Mouse (Mus musculus) heart, adult 9 months (tissue): ENCODE results near the gene 6030452D12Rik.

Experiments used
- DNase-seq, 2 experiments: peaks; one replicate each; pipeline ENCODE4 v3.0.0; 2022; ENCODE audit warnings: low spot score in 2 of 2

Gene 6030452D12Rik

DNA sequence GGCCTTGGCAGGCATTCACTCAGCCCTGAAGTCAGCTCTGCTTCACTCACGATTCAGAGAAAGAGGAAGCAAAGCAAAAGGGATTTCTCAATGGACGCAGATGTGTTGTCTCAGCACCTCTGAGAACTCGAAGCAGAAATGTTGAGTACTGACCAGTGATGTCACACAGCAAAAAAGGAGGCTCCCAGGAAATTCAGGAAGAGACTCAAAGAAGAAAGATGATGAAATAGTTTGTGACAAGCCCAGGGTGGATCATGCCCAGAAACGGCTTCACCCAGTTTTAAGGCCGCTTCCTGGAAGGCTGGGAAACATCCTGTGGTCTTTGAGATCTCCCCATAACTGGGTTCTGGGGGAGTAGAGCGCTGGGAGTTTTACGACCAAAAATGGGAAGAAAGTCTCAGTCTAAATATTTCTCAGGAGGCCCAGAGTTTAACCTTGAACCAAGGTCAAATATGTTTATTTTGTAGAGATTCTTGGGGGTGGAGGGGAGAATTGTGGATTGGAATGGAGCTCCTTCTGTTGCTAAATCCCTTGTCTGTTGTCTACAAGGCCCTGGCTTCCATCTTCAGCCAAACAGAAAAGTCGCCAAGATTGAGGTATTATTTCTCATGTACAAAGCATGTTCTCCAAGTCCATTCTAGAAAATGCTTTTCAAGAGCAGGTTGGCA lies at the start of gene 6030452D12Rik:
Gene 6030452D12Rik, plus strand, starts transcription at position 505 of the 668 bp plus-strand sequence.
- peak; percentile 58 to 65 for DNase-seq

DNA sequence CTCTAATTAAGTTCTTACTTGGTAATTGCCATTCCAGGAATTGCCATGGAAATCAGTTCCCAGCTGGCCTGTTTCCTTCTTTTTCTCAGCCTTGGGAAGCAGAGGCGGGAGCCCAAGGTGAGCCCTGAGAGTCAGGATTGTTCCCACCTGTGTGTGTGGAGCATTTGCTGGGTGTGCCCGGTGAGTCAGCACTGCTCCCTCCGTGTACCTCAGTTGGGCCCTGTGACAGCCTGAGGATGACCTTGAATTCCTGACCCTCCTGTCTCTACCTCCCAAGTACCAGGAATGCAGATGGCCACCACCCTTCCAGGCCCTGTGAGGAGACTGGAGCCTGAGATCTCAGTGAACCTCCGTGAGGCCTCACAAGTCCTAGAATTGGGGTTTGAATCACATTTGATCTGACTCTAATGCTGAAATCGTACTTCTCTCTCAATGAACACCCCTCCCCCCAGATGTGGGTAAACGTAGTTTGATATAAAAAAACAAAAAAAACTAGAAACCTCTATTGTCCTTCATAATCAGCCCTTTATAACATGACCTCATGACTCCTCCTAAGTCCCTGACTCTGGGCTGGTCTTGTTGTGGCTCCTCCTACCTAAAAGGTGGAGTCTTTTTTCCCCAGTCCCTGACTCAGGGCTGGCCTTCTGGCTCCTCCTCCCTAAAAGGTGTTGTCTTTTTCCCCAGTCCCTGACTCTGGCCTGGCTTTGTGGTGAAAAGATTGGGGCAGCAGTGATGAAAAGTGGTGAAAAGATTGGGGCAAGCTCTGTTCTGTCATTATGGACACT lies 48.8 kb upstream of the 6030452D12Rik start:
- DNase-seq = no peak

DNA sequence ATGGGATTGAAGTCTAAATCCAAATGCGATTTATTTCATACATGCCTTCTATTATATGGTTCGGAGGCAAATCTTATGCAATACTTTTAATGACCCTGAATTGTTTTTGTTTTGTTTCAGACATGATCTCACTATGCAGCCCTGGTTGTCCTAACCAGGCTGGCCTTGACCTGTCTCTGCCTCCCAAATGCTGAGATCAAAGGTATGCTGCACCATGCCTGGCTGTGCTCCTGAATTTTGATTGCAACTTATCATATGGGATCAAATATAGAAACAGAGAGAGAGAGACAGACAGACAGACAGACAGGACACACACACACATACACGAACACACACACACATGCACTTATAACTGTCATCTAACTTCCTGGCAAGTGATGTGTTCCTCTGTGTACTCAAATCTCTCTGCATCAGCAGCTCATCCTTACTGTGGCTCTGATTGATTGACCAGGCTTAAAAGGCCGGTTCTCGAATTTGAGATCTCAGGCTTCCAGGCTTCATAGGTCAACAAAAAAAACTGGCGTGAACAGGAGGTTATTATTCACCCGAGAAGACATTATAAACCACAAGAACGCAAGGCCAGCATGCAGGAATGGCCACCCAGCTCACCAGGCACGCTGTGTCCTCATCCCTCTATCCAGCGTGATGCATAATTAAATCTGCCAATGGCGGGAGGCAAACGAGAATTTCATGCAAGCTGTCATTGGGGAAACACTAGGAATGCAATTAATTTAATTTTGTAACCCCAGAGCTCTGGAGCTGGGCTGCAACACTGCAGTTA lies 47.4 kb upstream of the 6030452D12Rik start:
- no peak for DNase-seq

DNA sequence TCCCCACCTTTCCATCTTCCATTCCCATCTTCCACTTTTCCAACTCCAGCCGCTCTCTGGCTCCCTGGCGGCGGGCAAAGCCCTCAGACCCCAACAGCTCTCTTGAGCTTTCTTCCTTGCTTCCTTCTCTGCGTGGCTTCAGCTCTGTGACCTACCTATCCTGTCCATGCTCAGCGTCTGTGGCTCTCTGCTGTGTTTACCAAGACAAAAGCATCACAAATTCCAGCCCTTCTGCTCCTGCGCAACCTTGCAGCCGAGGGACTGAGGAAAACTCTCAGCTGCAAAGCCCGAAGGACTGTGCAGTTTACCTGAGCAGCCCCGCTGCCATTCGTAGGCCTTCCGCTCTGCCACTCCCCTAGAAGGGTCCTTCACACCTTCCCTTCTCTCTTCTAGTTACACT lies 46.3 kb upstream of the 6030452D12Rik start:
- DNase-seq = no peak

DNA sequence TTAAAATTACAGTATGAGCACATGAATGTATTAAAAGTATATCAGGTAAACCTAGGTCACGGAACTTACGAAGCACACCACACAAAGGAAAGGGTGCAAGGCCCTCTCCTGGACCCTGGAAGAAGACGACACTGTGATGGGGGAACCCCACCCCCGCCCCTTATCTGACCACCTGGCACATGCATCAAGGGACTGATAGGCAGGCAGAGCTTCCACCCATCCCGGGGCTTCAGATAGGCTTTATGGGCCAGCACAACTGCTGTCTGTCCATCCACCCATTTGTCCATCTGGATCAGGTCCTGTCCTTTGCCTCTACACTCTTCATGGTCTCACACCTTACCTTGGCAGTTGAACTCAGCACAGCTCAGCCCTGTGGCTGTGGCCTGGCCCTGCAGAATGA lies 38.2 kb upstream of the 6030452D12Rik start:
- DNase-seq = no peak

DNA sequence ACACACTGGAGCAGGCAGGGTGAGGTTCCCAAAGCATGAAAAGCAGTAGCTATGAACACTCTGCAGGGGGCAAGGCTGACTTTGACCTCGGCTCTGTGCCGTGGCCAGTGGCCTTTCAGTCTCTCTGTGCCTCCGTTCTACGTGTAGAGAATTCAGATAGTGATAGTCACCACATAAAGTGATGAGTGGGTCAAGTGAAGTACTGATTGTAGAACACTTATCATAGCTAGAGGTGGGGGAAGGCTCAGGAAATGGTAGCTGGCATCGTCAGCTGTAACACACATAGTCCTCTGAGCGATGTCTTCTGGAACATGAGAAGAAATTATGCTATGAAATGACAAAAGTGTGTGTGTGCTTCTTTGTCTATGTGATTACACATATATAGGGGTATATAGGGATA lies 36.5 kb upstream of the 6030452D12Rik start:
- no peak for DNase-seq

DNA sequence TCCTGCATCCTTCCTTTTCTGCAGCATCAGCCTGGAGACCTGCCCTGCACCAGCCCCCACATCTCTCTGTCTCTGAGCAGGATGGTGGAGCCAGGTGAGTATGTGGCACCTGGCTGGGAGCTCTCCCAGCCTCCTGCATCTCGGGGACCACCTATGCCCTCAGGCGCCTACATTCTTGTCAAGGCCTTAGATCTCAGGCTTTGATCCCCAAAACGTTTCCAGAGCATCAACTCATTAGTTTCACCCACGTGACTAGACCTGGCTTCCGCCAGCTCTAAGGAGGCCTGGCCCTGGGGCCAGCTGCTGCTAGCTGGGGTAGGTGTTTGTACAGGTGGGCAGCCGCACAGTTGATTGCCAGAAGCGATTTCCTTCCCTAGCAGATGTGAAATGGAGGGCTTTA lies 30.8 kb upstream of the 6030452D12Rik start:
- DNase-seq = no peak

DNA sequence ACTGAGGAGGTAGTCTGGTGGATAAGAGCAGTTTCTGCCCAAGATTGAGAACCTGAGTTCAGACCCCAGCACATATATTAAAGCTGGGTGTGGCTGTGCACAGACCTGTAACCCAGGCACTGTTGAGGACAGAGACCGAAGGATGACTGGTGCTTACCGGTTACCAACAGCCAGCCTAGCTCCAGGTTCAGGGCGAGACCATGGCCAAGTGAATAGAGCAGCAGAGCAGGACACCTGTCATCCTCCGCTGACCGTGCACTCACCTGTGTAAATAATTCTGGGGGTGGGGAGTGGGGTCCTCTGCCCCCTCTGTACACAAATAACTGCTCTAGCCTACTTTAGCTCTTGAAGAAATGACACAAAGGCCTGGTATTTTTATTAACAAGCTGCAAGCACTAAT lies 26.3 kb upstream of the 6030452D12Rik start:
- DNase-seq = no peak

DNA sequence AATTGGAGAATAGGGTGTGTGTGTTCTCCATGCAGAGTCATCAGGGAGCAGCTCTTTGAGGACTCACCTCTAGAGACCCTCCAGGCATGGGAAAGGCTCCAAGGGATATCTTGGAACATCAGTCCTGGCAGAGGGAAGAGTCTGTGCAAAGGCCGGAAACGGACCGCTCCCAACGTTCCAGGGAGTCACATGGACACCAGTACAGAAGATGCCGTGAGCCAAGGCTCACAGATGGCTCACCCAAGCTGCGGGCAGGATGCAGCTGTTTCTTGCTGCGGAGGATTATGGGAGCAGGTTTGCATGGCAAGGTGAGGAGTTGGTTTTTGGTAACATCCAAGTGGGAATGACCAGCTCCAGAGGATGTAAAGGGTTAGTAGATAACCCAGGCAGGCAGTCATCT lies 3.9 kb downstream of the 6030452D12Rik start:
- DNase-seq = peak in 1 of 2 experiments; percentile 55

DNA sequence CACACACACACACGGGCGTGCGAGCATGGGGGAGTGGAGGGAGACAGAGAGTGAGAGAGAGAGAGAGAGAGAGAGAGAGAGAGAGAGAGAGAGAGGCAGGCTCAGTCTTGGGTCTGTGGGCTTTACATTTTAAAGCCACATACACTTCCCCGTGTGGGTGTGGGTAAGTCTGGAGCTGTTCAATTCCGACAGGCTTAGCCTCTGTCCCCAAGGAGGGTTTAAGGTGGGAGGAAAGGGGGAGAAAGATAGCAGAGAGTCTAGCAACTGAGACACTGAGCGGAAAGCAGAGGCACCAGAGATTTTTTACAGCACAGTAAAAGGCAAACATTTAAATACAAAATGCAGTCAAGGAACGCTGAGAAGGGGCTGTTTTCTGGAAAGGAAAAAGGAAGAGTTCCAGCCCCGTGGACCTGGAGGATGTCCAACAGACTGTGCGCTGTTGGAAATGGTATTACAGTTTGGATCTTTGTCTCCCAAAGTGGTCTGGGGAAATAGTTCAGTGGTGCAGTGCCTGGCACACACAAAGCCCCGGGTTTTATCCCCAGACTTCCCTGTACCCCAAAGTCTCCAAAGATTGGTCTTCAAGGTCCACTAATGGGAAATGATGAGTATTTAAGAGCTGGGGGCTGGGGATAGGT lies 5.1 kb downstream of the 6030452D12Rik start:
- DNase-seq = no peak

DNA sequence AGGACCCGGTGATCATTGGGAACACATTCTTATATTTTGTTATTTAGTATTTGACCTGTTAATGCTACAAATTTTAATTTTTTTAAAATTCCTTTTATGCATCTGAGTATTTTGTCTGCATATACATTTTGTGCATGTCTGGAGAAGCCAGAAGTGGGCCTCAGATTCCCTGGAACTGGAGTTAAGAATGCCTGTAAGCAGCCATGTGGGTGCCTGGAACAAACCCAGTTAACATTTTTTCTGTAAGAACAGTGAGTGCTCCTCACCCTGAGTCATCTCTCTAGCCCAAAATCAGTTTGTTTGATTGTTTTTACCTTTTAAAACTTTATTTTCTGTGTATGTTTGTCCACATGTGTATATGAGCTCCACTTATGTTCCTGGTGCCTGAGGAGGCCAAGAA lies 5.8 kb downstream of the 6030452D12Rik start:
- DNase-seq = no peak

DNA sequence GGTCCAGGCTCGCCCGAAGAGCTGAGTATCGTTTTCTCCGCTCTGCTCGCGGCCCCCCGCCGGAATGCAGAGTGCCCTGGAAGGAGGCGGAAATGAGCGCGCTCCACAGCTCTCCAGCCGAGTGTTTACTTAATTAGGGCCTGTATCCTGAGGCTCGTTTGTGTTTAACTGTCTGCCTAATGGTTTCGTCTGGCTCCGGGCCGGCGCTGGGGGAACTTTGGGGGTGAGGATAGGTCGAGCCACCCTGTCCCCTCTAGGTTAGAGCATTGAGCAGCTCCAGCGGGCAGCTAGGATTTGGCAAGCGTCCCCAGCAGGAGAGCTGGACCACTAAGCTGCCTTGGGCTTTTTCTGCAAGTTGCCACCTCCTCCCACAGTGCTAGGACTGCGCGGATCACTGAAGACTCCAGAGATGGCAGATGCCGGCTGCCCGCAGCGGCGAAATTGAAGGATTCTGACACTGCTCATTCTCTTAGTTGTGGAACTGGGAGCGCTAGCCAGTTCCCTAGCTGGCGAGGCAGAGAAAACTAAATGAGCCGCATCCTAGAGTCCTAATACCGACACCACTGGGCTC lies 7.5 kb downstream of the 6030452D12Rik start:
- DNase-seq = no peak

DNA sequence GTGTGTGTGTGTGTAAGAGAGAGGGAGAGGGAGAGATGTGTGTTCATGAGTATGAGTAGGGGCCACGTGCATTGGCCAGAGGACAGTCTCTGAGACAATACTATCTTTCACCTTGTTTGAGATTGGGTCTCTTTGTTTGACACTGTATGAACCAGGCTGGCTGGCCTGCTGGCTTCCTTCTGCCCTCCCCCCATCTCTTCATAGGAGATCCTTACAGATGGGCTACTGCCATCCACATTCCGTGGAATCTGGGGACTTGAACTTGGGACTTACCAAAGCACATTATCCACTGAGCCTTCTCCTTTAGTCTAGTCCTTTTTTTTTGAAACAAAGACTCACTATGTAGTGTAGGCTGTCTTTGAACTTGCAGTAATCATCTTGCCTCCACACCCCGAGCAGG lies 8.1 kb downstream of the 6030452D12Rik start:
- DNase-seq = no peak

DNA sequence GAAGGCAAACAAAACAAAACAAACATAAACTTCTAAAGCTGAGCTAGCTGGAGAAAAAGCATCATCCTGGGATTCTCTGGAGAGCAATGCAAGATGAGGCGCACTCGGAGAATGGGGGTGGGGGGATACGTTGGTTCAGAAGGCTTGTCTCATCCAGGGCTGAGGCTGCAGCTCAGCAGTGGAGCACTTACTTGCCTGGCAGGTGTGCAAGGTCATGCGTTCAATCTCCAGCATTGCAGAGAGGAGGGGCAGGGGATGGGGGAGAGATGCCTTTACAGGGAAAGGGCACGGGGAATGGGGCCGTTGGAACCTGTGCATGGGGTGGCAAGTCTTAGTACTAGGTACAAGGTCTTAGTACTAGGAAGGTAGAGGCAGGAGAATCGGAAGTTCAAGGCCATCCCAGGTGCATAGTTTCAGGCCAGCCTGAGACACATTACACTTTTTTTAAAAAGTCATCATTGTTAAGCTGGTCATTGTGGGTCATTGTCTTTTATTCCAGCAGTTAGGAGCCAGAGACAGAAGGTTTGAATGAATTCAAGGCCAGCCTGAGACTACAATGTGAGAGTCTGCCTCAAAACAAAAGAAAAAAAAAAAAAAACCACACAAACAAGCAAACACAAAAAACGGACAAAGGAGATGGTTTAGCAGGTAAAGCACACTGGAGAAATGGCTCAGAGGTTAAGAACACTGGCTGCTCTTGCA lies 8.9 kb downstream of the 6030452D12Rik start:
- DNase-seq = no peak

DNA sequence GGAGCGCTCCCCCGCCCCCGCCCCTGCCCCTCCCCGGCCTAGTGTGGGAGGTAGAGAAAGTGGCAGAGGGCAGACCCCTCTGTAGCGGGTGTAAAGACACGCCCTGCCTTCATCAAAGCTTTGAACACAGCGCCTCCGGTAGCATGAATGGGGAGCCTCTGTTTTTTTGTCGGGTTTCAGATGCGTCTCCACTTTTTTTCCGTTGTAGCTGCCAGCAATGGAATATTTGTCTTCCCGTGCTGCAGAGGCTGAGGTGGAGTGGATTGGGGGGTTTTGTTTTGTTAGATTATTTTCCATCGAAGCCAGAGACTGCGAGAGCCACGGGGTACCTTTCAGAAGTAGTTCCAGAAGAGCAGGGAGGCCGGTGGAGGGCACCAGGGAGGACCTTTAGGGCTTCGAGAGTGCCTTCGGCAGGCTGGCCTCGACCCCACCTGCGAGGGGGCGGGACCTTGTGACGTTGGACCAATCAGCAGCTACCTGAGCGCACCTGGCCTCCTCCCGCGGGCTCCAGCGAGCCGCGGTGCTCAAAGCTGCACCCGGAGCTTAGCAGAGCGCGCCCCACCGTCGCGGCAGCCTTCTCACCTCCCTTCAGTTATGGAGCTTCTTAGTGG lies 10.1 kb downstream of the 6030452D12Rik start, which contains the start of gene Cdh3:
Gene Cdh3, plus strand, starts transcription at position 527 of the 611 bp plus-strand sequence.
- no peak for DNase-seq

DNA sequence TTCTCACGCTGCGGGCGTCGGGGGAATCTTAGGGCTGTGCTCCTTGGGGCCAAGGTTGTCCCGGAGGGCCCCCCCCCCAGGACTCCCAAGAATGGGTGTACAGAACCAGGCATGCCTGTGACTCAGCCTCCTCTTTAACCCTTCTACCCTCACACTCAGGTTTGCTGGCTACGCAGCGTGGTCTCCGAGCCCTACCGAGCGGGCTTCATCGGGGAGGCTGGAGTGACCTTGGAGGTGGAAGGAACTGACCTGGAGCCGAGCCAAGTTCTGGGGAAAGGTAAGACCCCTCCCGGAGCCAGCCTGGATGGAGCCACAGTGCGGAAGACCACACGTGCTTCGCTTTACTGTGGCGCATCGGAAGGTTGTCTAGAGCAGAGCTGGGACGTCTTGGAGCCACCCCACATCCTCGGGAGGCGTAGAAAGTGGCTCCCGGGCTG lies 10.8 kb downstream of the 6030452D12Rik start:
- DNase-seq = no peak

DNA sequence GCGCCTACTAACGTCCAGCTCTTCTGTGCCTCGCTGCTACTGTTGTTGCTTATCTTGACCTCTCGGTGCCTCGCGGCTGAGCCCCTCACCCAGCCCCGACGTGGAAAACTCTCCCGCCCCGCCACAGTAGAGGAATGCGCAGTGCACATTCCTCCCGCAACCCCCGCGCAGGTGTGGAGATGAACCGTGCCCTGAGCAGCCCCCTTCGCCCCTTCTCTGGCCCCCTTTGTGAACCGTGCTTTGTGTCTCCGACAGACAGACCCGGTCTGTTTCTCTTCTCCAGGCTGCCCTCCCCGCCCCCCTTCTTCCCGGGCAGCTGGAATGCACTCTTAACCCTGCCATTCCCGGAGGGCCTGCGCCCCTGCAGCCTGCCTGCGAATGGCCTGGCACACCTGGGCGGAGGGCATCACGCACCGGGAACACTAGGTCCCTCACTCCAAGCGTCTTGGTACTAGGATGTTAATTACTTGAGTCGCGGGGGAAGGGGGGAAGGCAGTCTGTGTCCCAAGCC lies 11.3 kb downstream of the 6030452D12Rik start:
- DNase-seq = no peak

DNA sequence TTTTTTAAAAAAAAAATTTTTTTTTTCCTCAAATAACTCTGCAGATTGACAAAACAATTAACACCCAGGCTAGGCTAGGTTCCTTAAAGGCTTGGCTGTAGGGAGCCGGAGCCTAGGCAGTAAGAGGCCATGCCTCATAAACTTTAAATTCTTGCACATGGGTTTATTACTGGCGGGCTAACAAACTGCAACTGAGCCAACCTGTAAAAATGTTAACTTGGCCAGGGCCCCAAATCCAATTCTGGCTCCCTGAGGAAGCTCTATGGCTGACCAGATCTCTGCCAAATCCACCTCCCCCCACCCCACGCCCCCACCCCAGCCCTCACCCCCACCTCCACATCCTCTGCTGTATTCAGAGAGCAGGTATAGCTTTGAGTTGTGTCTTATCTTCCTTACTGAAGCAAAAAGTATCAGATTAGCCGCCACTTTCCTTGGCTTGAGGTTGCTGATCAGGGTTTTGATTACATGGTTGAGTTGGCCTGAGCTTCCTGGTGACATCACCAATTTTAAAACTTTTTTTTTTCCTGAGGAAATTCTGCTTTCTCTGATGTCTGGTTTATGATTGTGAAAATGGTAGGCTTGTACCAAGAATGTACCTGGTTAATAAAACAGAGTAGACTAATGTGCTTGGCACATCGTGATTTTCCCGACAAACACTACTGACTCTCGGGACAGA lies 12.3 kb downstream of the 6030452D12Rik start:
- DNase-seq = no peak

DNA sequence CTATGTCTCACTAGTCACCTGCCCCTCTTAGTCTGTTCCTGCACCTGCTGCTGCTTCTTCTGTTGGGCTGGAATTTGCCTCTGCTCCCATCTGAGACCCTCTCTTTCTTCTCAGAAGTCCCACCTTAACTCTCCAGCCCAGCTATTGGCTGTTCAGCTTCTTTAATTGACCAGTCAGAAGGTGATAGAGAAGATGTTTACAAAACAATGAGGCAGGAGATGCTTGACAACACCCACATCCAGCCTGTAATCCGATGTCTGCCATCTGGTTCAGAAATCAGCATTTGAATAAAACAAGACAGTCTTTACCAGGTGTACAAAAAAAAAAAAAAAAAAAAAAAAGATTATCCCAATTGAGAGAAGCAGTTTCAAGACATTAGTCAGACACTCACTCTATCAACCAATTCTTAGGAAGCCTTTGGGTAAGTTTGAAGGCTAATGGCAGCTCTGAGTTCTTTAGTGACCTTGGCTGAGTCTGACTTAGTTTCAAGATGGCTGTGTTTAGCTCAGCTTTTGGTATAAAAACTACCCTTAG lies 15.7 kb downstream of the 6030452D12Rik start:
- DNase-seq = no peak
